Mouse (Mus musculus) T-helper 2 cell (primary cell): ENCODE data around the gene Shank2.

Experiments
- in situ Hi-C: fragments of 300-600 bp; cut with MboI, MseI; formaldehyde crosslinking; loops from one replicate; pipeline ENCODE4 v1.15.1; 2025; ENCODE audit warnings: high pct_unique_total_duplicates

Gene Shank2

DNA sequence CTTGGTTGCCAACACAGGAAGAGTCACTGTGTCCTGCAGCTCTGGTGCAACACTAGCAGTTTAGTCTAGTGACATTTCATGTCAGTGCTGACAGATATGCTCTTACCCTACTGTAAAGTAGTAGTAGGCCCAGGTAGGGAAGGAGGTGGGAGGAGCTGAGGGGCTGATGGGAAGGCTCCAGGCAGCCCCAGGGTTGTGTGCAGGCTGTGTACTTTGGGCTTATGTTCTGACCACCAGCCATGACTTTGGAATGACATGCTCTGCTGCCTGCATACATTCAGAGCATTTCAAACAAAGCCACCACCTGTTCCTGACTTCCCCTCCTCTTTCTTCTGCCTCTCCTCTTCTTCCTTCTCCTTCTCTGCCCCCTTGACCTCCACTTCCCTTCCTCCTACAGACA, 211.0 kb downstream of the Shank2 start:
- in situ Hi-C loops, result no loop called here

- in situ Hi-C loops, result loop anchor here (5.0 kb wide), 1 partner anchor 210 kb away; no protein-coding TSS in a partner anchor
These were observed 215.5 kb downstream of the Shank2 start for GRCm38 (mm10) chr7:144217192-144217591.

DNA sequence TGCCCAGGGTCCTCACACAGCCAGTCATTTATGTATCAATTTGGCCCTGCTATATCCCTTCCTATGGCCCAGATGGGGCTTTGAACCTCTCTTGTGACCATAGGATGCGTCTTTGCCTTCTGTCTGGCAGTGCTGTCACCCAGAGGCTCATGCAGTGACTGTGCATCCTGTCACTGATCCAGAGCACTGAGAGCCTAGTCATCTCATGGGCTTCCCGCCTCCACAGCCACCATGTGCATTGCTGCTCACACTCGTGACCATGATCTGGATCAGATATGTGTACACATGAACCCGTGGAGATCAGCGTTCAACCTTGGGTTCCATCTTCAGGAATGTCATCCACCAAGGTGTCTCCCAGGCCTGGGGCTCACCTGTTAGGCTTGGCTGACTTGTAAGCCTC, 227.0 kb downstream of the Shank2 start:
- in situ Hi-C loops, result no loop called here

- in situ Hi-C loops, result no loop called here
These were observed 227.7 kb downstream of the Shank2 start for GRCm38 (mm10) chr7:144229421-144229820.

- in situ Hi-C loops, result no loop called here
These were observed 230.5 kb downstream of the Shank2 start for GRCm38 (mm10) chr7:144232132-144232706.

- in situ Hi-C loops, result no loop called here
These were observed 231.8 kb downstream of the Shank2 start for GRCm38 (mm10) chr7:144233479-144233878.

- in situ Hi-C loops, result no loop called here
These were observed 233.1 kb downstream of the Shank2 start for GRCm38 (mm10) chr7:144234783-144235182.

- in situ Hi-C loops, result no loop called here
These were observed 233.8 kb downstream of the Shank2 start for GRCm38 (mm10) chr7:144235523-144235922.

- in situ Hi-C loops, result no loop called here
These were observed 235.1 kb downstream of the Shank2 start for GRCm38 (mm10) chr7:144236802-144237201.

GRCm38 (mm10) chr7:144238409-144238808, 236.7 kb downstream of the Shank2 start:
- in situ Hi-C loops, result no loop called here

GRCm38 (mm10) chr7:144238992-144239391, 237.3 kb downstream of the Shank2 start:
- in situ Hi-C loops, result no loop called here

DNA sequence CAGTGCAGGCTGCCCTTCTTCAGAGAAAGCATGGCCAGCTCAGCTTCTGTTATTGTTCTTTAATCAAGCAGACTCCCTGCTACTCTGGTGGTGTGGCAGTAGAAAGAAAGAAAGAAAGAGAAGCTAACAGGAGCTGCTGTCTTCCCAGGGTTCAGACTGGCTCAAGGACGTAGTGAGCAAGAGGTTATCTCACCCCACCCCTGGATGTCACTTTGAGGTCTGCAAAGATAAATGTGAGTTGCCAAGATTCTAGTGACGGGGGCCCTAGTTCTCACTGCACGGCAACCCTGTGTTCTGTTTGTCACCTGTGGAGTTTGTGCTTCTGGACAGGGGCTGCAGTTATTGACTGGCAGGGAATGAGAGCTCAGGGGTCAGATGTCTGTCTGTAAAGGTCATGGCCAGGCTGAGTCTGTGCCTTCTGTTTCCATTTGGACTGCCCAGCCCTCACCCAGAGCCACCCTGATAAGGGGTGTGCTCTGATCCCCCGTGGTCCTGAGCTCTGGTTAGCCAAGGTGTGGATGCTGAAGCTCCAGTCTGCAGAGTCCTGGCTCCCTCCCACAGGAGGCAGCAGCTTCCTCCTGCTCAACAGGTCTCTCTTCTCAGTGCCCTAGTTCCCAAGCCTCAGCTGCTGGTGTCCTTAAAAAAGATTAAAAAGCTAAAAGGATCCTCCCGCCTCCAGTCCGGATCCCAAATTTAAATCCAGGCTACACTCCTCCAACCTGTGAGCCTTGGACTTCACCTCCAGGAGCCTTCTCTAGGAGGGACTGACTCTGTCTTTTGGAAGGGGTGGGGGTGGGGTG, 238.0 kb downstream of the Shank2 start:
- in situ Hi-C loops, result no loop called here

DNA sequence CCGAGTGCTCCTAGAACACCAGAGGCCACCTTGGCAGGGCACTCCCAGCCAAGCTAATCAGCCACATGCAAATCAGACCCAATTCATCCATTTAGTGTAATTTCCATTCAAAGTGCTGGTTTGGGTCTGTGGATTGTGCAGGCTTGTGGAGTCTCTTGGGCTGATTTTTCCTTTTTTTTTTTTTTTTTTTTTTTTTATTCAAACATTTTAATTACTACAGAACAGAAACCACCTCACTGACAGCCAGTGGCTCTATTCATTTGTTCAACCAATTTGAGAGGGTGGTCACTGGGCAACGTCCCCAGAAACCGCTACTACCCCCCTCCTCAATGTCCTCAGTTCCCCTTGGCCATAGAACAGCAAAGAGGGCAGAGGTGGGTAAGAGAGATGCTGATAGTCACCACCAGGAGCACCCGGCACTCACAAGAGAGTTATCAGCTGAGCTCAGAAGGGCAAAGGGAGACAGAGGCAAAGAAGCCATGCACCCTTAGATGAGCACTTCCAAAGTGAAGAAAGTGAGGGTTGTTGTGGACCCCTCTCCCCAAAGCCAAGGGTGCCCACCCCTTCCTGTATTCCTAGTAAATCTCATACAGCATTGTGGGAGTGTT, 239.1 kb downstream of the Shank2 start:
- in situ Hi-C loops, result no loop called here

DNA sequence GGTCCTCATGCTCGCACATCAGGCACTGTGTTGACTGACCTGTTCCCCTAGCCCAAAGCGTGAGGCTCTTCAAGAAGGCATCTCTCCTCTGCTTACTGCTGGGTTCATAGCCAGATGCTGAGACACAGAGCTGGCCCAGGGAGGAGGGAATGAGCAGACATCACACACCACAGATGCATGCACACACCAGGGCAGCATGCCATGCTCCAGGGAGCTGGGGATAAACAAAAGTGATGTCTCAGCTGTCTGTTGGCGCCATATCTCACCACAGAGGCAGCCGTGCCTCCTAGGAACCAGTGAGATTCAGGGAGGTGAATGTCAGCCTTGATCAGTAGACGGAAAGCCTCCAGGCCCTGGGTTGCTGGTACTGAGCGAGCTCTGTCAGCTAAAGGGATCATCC, 242.5 kb downstream of the Shank2 start:
- in situ Hi-C loops, result no loop called here

GRCm38 (mm10) chr7:144246271-144246670, 244.5 kb downstream of the Shank2 start:
- in situ Hi-C loops, result no loop called here

DNA sequence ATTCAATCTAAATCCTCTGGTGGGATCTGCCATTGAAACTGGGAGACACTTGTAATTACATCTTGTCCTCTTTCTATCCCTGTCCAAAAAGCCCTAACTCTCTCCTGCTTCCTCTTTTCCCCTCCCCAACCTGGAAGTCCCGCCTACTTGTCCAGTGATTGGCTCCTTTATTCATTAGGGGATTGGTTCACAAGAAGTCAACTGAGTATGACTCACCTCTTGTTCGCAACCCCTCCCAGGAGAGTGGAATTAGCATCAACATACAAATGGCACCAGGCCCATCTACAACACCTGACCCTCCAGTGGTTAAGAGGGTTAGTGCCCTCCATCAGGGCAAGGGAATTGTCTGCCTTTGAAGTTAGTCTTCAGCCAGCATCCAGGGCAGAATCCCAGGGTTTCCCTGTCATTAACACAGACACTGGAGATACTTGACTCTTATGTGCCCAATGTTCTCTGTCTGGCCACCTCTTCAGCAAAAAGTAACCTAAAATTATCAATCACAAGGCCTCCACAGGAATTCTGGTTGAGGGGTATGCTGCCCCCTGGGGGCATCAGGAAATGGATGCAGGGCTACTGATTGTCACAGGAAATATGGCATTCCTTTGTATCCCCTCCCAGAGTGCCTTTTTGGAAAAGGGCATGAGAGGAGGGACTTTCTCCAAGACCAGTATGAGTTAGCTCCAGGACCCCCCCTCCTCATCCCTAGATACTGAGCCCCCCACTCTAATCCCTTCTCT, 247.1 kb downstream of the Shank2 start:
- in situ Hi-C loops, result no loop called here

- in situ Hi-C loops, result no loop called here
These were observed 249.1 kb downstream of the Shank2 start for GRCm38 (mm10) chr7:144250791-144251190.

GRCm38 (mm10) chr7:144251250-144251649, 249.5 kb downstream of the Shank2 start:
- in situ Hi-C loops, result no loop called here

DNA sequence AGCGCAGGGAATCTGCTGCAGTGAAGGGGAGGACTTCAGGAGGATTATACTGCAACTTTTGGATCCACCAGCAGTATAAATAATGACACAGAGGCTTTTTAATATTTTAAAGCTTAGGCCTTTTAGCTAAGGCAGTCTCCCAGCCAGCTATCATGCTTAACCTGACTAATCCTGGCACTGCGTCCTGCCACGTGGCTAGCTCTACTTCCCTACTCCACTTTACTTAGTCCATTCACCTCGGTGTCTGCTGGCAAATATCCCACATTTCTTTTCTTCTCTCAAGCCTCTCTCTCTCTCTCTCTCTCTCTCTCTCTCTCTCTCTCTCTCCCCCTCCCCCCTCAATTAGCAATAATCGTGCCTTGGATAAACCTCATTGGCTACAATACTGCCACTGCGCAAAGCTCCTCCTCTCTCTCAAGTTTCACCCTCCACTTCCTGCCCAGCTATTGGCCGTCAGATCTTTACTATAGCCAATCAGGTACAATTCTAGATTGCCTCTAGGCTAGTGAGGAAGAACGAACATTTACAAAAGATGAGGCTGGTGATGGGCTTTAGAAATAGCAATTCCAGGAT, 253.0 kb downstream of the Shank2 start:
- in situ Hi-C loops, result no loop called here

DNA sequence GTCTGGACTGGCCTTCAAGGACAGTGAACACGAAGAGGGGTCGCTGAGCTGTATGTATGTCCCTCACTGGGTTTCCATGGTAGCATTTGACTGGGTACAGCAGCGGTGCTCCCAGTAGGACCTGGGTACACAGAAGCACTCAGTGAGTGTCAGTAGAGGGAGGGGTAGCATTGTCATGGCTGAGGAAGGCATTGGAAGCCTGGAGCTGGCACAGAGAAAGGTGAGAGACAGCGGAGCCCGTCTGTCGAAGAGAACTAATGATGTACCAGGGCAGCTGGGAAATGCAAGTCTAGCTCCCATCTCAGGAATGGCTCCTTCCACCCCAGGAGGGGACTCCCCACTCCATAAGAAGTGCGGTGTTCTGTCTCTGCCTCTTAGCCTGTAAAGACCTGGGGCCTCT, 256.1 kb downstream of the Shank2 start:
- in situ Hi-C loops, result no loop called here

DNA sequence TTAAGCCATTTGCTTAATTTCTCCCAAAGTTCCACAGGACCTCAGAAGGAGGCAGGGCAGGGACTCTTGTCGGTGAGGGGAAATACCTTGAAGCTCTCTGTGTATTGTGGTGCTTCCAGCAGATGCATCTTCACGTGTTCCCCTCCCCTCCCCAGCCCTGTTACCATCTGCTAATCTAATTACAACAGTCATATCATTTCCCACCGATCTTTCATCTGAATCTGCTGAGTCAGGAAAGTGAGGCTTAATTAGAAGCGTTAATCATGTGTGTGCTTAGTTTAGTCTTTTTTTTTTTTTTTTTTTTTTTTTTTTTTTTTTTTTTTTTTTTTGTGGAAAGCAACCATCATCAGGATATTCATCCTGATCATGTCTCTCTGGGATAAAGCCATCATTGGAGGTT, 256.6 kb downstream of the Shank2 start:
- in situ Hi-C loops, result no loop called here

GRCm38 (mm10) chr7:144262666-144263065, 260.9 kb downstream of the Shank2 start:
- in situ Hi-C loops, result no loop called here
